Mouse (Mus musculus) cortical plate, adult 2 months (tissue): Measurements from ENCODE around the gene Nat10.

Experiments
- CTCF ChIP-seq: fragments of 200-500 bp; IDR thresholded peaks from 2 replicates; pipeline ENCODE4 v1.5.1; 2011; ENCODE audit warnings: mild to moderate bottlenecking, control low read depth, low read length; ENCODE audit not compliant: insufficient read depth; ENCODE audit errors: extremely low read depth
- POLR2A ChIP-seq: fragments of 200-500 bp; IDR thresholded peaks from 2 replicates; pipeline ENCODE4 v1.6.1; 2011; ENCODE audit warnings: mild to moderate bottlenecking, low read length, control low read depth; ENCODE audit not compliant: insufficient read depth; ENCODE audit errors: extremely low read depth

GRCm38 (mm10) chr2:103713831-103714230 is 47.2 kb downstream of the Nat10 start:
- TF ChIP-seq POLR2A, result no peak
- no peak for TF ChIP-seq CTCF
